Mouse (Mus musculus) embryo, embryonic 11.5 days (tissue): ENCODE measurements at regions not wholly inside any gene's neighbourhood (a gene's known extent, or its start where the extent isn't known, plus 50 kb on each side); places are given as distances from the start of the nearest gene placed in this dataset.

Experiments
- DNase-seq: peaks from one replicate; pipeline ENCODE4 v3.0.0-alpha.2; 2012; ENCODE audit warnings: low read depth, low spot score

GRCm38 (mm10) chr11:90797577-90797976 lies 109.4 kb upstream of the Tom1l1 start:
- no peak for DNase-seq

GRCm38 (mm10) chr11:90783537-90783936 lies 95.4 kb upstream of the Tom1l1 start:
- no peak for DNase-seq

GRCm38 (mm10) chr11:90782975-90783374 lies 94.8 kb upstream of the Tom1l1 start:
- DNase-seq: peak; percentile 35

GRCm38 (mm10) chr11:90775752-90776151 lies 87.6 kb upstream of the Tom1l1 start:
- DNase-seq: no peak

- DNase-seq: no peak
Measured at GRCm38 (mm10) chr11:90755981-90756380, 67.8 kb upstream of the Tom1l1 start.

GRCm38 (mm10) chr11:90748448-90748847 lies 60.3 kb upstream of the Tom1l1 start:
- DNase-seq: no peak

GRCm38 (mm10) chr11:90741952-90742617 lies 53.9 kb upstream of the Tom1l1 start:
- no peak for DNase-seq

GRCm38 (mm10) chr11:90739501-90739900 lies 51.3 kb upstream of the Tom1l1 start:
- no peak for DNase-seq

GRCm38 (mm10) chr11:90738741-90739140 lies 50.6 kb upstream of the Tom1l1 start:
- no peak for DNase-seq
